Mouse (Mus musculus) left cerebral cortex, postnatal 25 days (tissue): ENCODE results near the gene Gprc6a. TPM values are rescaled to one million over a fixed set of nuclear protein-coding genes. Genes with fewer than 3 reads are reported as not detected.

Experiments
- DNase-seq, 2 experiments: peaks; one replicate each; pipeline ENCODE4 v3.0.0; 2022; ENCODE audit warnings: low spot score in 2 of 2, mixed read lengths in 1 of 2
- intact Hi-C: fragments of 180-260 bp; cut with DNase I; formaldehyde crosslinking; loops from one replicate; pipeline ENCODE4 v1.15.1; 2025
- total RNA-seq, 2 experiments: library from RNA; stranded (reverse); gene quantifications; 2 replicates each; pipeline ENCODE4 v1.2.3; 2021

Gprc6a gene
- total RNA-seq = not detected

GRCm38 (mm10) chr10:51631411-51632136 is at the start of gene Gprc6a:
Gene Gprc6a, minus strand, starts transcription at chr10:51631461.
- intact Hi-C loops = no loop called here

GRCm38 (mm10) chr10:51678251-51678639 is 47.0 kb upstream of the Gprc6a start:
- intact Hi-C loops = loop anchor here (5.0 to 10.0 kb wide), 2 partner anchors 347 to 786 kb away; partner anchors contain the start of genes Sim1 and Vgll2
- peak in 1 of 2 experiments; percentile 3 for DNase-seq

More at GRCm38 (mm10) chr10:51631411-51632136, at the start of gene Gprc6a:
- DNase-seq = no peak

GRCm38 (mm10) chr10:51677548-51678250 is 46.4 kb upstream of the Gprc6a start, which contains the start of gene Rfx6:
Gene Rfx6, plus strand, starts transcription at chr10:51677756.
- intact Hi-C loops = loop anchor here (5.0 to 10.0 kb wide), 2 partner anchors 347 to 785 kb away; partner anchors contain the start of genes Sim1 and Vgll2
- peak; percentile 12 to 15 for DNase-seq

- intact Hi-C loops = loop anchor here (10.0 kb wide), 1 partner anchor 353 kb away; the partner anchor contains the start of gene Vgll2
- DNase-seq = no peak
Observed at GRCm38 (mm10) chr10:51672082-51672779, 41.0 kb upstream of the Gprc6a start.

GRCm38 (mm10) chr10:51671583-51671982 is 40.3 kb upstream of the Gprc6a start:
- intact Hi-C loops = loop anchor here (10.0 kb wide), 1 partner anchor 353 kb away; the partner anchor contains the start of gene Vgll2
- no peak for DNase-seq

- intact Hi-C loops = no loop called here
- peak in 1 of 2 experiments; percentile 7 for DNase-seq
Observed at GRCm38 (mm10) chr10:51669334-51669733, 38.1 kb upstream of the Gprc6a start.

- DNase-seq = no peak
- intact Hi-C loops = loop anchor here (5.0 kb wide), 1 partner anchor 105 kb away; no protein-coding TSS in a partner anchor
Observed at GRCm38 (mm10) chr10:51657324-51657723, 26.1 kb upstream of the Gprc6a start.

GRCm38 (mm10) chr10:51649506-51650221 is 18.4 kb upstream of the Gprc6a start:
- intact Hi-C loops = no loop called here
- no peak for DNase-seq

GRCm38 (mm10) chr10:51621193-51621592 is 10.1 kb downstream of the Gprc6a start:
- DNase-seq = no peak
- intact Hi-C loops = no loop called here

GRCm38 (mm10) chr10:51620126-51620525 is 11.1 kb downstream of the Gprc6a start:
- intact Hi-C loops = no loop called here
- DNase-seq = no peak

- DNase-seq = no peak
Observed at GRCm38 (mm10) chr10:51618538-51618937, 12.7 kb downstream of the Gprc6a start.

GRCm38 (mm10) chr10:51614826-51615590 is 16.3 kb downstream of the Gprc6a start:
- intact Hi-C loops = no loop called here
- no peak for DNase-seq

More at GRCm38 (mm10) chr10:51618538-51618937, 12.7 kb downstream of the Gprc6a start:
- intact Hi-C loops = no loop called here

- DNase-seq = no peak
- intact Hi-C loops = no loop called here
Observed at GRCm38 (mm10) chr10:51613421-51613820, 17.8 kb downstream of the Gprc6a start.

GRCm38 (mm10) chr10:51611969-51612682 is 19.1 kb downstream of the Gprc6a start:
- DNase-seq = no peak
- intact Hi-C loops = no loop called here

GRCm38 (mm10) chr10:51609741-51610425 is 21.4 kb downstream of the Gprc6a start:
- intact Hi-C loops = no loop called here
- DNase-seq = no peak

GRCm38 (mm10) chr10:51596928-51597635 is 34.2 kb downstream of the Gprc6a start:
- DNase-seq = no peak
- intact Hi-C loops = no loop called here
